Mouse (Mus musculus) midbrain, embryonic 16.5 days (tissue): ENCODE measurements around the gene Lamb2. TPM values are rescaled to one million over a fixed set of nuclear protein-coding genes. Genes with fewer than 3 reads are reported as not detected.

Experiments
- ATAC-seq: fragments of 200-750 bp; cut with Nextera tagmentation; 2 replicates; pipeline ENCODE4 v1.8.0; 2017; ENCODE audit warnings: moderate TSS enrichment
- H3K27ac ChIP-seq: fragments of 300-500 bp; sonication (generic); 2 replicates; pipeline ENCODE4 v1.5.1; 2014; ENCODE audit warnings: mild to moderate bottlenecking, low read length, mixed read lengths
- H3K27me3 ChIP-seq: fragments of 300-500 bp; sonication (generic); 2 replicates; pipeline ENCODE4 v1.6.1; 2014; ENCODE audit warnings: low read depth, low read length, mixed read lengths; ENCODE audit not compliant: control insufficient read depth, insufficient read depth
- H3K36me3 ChIP-seq: fragments of 300-500 bp; sonication (generic); 2 replicates; pipeline ENCODE4 v1.6.1; 2014; ENCODE audit warnings: mild to moderate bottlenecking, low read length, moderate library complexity, mixed read lengths; ENCODE audit not compliant: control insufficient read depth, insufficient read depth
- H3K4me1 ChIP-seq: fragments of 300-500 bp; sonication (generic); 2 replicates; pipeline ENCODE4 v1.6.1; 2014; ENCODE audit warnings: mild to moderate bottlenecking, low read length, mixed read lengths; ENCODE audit not compliant: control insufficient read depth, insufficient read depth
- H3K4me2 ChIP-seq: fragments of 300-500 bp; sonication (generic); 2 replicates; pipeline ENCODE4 v1.6.1; 2014; ENCODE audit warnings: mild to moderate bottlenecking, low read length, mixed read lengths
- H3K4me3 ChIP-seq: fragments of 300-500 bp; sonication (generic); 2 replicates; pipeline ENCODE4 v1.5.1; 2014; ENCODE audit warnings: low read depth, mild to moderate bottlenecking, low read length, moderate library complexity, mixed read lengths
- H3K9ac ChIP-seq: fragments of 300-500 bp; sonication (generic); 2 replicates; pipeline ENCODE4 v1.6.1; 2014; ENCODE audit warnings: low read depth, low read length, mixed read lengths
- H3K9me3 ChIP-seq: fragments of 300-500 bp; sonication (generic); replicated peaks from 2 replicates; pipeline ENCODE4 v1.6.1; 2014; ENCODE audit warnings: mild to moderate bottlenecking, low read length, mixed read lengths; ENCODE audit not compliant: control insufficient read depth, poor library complexity, severe bottlenecking
- WGBS: fragments of 180-500 bp; shearing (Covaris S2); extraction: QIAGEN DNeasy Blood & Tissue Kit; methylation state at CpG from one replicate; pipeline ENCODE4 v1.1.7; 2014; 5-methylcytosine and 5-hydroxymethylcytosine counted together
- polyA plus RNA-seq: library from polyadenylated mRNA; unstranded; fragments of >200 nt; fragmentation: Nextera tagmentation; extraction: Ambion mirVana; gene quantifications from 2 replicates; pipeline ENCODE4 v1.2.1, GENCODE M21; 2015

Gene Lamb2
- polyA plus RNA-seq, 1 experiment from 2014 or later = 19.3 TPM

DNA sequence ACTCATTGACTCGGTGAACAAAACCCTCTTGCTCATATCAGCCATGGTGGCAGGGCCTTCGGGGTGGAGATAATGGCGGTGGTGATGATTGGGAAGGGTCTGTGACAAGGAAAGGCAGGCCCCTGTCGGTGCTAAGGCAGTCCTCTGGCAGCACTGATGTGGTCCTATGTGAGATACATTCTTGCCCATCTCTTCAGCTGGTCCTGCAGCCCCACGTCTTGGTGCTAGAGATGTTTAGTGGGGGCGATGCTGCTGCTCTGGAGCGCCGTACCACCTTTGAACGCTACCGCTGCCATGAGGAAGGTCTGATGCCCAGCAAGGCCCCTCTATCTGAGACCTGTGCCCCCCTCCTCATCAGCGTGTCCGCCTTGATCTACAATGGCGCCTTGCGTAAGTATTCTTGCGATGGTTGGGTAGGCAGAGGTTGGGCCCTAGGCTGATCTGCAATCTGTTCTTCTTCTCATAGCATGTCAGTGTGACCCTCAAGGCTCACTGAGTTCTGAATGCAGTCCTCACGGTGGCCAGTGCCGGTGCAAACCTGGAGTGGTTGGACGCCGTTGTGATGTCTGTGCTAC lies 5.9 kb downstream of the Lamb2 start:
- H3K36me3 ChIP-seq = no peaks in the 10 kb centered on the region
- no peaks in the 10 kb centered on the region for H3K9me3 ChIP-seq
- no peak for ATAC-seq
- H3K27ac ChIP-seq = no peak overlapping the region
- peaks cover 7% of the 10 kb centered on the region for H3K4me1 ChIP-seq
- 96% methylated on average over 19 of the region's 19 CpGs for WGBS
- H3K4me2 ChIP-seq = no peak overlapping the region
- H3K27me3 ChIP-seq = no peaks in the 10 kb centered on the region
- no peak overlapping the region for H3K4me3 ChIP-seq
- no peak overlapping the region for H3K9ac ChIP-seq

GRCm38 (mm10) chr9:108486973-108487530 lies 7.5 kb downstream of the Lamb2 start:
- no peak overlapping the region for H3K9ac ChIP-seq
- H3K4me1 ChIP-seq = peaks cover 16% of the 10 kb centered on the region
- WGBS = 96% methylated on average over 8 of the region's 8 CpGs
- no peaks in the 10 kb centered on the region for H3K27me3 ChIP-seq
- H3K4me2 ChIP-seq = no peak overlapping the region
- H3K36me3 ChIP-seq = no peaks in the 10 kb centered on the region
- no peak overlapping the region for H3K4me3 ChIP-seq
- ATAC-seq = no peak
- H3K9me3 ChIP-seq = no peaks in the 10 kb centered on the region
- H3K27ac ChIP-seq = no peak overlapping the region

DNA sequence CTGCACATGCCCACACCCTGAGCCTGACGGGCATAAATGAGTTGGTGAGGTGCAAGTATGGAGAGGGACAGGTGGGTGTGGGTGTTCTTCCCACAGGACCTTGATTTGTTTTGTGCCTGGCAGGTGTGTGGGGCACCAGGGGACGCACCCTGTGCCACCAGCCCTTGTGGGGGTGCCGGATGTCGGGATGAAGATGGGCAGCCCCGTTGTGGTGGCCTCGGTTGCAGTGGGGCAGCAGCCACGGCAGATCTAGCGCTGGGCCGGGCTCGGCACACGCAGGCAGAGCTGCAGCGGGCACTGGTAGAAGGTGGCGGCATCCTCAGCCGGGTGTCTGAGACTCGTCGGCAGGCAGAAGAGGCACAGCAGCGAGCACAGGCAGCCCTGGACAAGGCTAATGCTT lies 8.9 kb downstream of the Lamb2 start:
- no peak overlapping the region for H3K4me2 ChIP-seq
- no peak overlapping the region for H3K9ac ChIP-seq
- ATAC-seq = no peak
- H3K9me3 ChIP-seq = no peaks in the 10 kb centered on the region
- no peaks in the 10 kb centered on the region for H3K27me3 ChIP-seq
- peaks cover 18% of the 10 kb centered on the region for H3K4me1 ChIP-seq
- H3K27ac ChIP-seq = no peak overlapping the region
- no peak overlapping the region for H3K4me3 ChIP-seq
- WGBS = 93% methylated on average over 17 of the region's 17 CpGs
- peaks cover 5% of the 10 kb centered on the region for H3K36me3 ChIP-seq

- 97% methylated on average over 20 of the region's 20 CpGs for WGBS
- no peak for ATAC-seq
- Histone ChIP-seq H3K27ac (no peak overlapping the region), H3K4me1 (peaks cover 18% of the 10 kb centered on the region), H3K4me3 (no peak overlapping the region), H3K4me2 (no peak overlapping the region), H3K36me3 (peaks cover 13% of the 10 kb centered on the region), H3K27me3 (no peaks in the 10 kb centered on the region), H3K9ac (no peak overlapping the region; the same call in 1 of the 2 replicates), H3K9me3 (no peaks in the 10 kb centered on the region)
These were observed 9.7 kb downstream of the Lamb2 start for GRCm38 (mm10) chr9:108489215-108489614.

DNA sequence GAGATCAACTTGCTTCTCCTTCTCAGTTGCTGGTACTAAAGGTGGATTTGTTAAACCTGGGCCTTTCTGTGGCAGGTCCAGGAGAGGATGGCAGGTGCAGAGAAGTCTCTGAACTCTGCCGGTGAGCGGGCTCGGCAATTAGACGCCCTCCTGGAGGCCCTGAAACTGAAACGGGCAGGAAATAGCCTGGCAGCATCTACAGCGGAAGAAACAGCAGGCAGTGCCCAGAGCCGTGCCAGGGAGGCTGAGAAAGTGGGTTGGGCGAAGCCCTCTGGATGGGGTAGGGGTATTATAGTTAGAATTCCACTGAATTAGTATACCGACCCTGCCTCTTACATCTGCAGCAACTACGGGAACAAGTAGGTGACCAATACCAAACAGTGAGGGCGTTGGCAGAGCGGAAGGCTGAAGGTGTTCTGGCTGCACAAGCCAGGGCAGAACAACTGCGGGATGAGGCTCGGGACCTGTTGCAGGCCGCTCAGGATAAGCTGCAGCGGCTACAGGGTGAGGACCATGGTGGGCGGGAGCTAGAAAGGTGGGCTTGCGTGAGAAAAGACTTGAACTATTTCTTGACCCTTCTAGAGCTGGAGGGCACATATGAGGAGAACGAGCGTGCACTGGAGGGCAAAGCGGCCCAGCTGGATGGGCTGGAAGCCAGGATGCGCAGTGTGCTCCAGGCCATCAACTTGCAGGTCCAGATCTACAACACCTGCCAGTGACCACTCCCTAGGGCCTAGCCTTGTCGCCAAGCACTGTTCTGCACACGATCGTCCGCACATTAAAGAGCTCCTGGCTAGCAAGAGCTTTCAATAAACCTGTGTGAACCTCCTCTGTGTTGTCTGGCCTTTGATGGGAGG lies 10.4 kb downstream of the Lamb2 start:
- Histone ChIP-seq H3K9ac (peak overlapping the region; percentile 94), H3K4me3 (peak overlapping the region; percentile 95), H3K27me3 (no peaks in the 10 kb centered on the region), H3K9me3 (no peaks in the 10 kb centered on the region), H3K4me2 (peak overlapping the region; percentile 92), H3K27ac (peak overlapping the region; percentile 96), H3K36me3 (peaks cover 19% of the 10 kb centered on the region), H3K4me1 (peaks cover 18% of the 10 kb centered on the region)
- 66% methylated on average over 26 of the region's 26 CpGs for WGBS
- ATAC-seq = peak; percentile 12

DNA sequence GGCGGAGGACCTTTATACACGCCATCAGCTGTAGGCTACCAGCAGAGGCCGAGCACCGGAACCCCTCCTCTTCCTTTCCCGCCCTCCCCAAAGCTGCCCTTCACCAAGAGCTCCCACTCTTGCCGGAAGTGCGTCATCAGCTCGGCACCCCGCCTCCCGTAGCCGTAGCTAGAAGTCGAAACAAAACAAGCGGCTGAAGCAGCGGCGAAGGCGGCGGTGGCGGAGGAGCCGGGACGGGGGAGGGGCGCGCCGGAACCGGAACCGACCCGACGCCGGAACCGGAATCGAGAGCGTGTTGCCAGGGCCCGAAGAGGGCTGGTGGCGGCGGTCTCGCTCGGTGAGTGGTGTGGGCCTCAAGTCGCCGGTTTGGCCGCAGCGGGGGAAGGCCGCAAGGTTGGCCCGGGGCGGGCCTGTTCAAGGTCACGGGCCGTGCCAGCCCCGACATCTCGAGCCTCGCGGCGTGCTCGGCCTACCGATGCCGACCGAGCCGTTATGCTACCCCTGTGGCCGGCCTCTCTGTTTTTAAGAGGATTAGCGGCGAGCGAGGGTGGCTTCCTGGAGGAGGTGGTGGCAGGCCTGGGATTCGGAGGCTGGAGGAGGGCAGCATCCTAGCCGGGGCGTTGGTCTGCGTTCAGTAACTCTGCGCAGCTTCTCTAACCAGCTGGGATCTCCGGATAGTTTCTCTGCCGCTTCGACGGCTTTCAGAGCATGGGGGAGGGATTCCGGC lies 11.2 kb downstream of the Lamb2 start, which contains the start of gene Usp19:
TSS of gene Usp19 (plus strand) at position 44 of the 727 bp plus-strand sequence.
- H3K9me3 ChIP-seq = no peaks in the 10 kb centered on the region
- H3K36me3 ChIP-seq = peaks cover 25% of the 10 kb centered on the region
- H3K9ac ChIP-seq = peak within 1 kb of the TSS; percentile 94
- H3K27me3 ChIP-seq = no peaks in the 10 kb centered on the region
- peak within 1 kb of the TSS; percentile 95 for H3K4me3 ChIP-seq
- peak; percentile 95 for ATAC-seq
- peak within 1 kb of the TSS; percentile 92 for H3K4me2 ChIP-seq
- WGBS = under 1% methylated on average over 69 of the region's 69 CpGs
- peaks cover 18% of the 10 kb centered on the region for H3K4me1 ChIP-seq
- H3K27ac ChIP-seq = peak within 1 kb of the TSS; percentile 96

DNA sequence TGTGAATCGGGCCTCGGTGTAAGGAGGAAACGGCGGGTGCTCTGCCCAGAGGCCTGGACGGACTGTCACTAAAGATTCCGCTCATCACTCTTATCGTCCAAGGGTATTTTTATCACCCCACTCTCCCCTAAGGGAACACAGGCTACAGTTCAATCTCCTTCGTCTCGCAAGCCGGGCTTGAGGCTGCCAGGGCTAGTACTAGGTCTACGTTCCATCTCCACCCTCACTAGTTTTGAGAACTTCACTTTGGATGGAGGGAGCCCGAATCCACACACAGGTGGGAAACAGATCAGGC lies 11.7 kb downstream of the Lamb2 start:
- H3K4me1 ChIP-seq = peaks cover 18% of the 10 kb centered on the region
- H3K27ac ChIP-seq = peak overlapping the region; percentile 96
- no peaks in the 10 kb centered on the region for H3K9me3 ChIP-seq
- H3K4me3 ChIP-seq = peak overlapping the region; percentile 95
- H3K9ac ChIP-seq = peak overlapping the region; percentile 94
- peaks cover 30% of the 10 kb centered on the region for H3K36me3 ChIP-seq
- no peaks in the 10 kb centered on the region for H3K27me3 ChIP-seq
- peak overlapping the region; percentile 92 for H3K4me2 ChIP-seq
- ATAC-seq = 0 out of 2 replicates have a peak, but pooled peaks have one; percentile 0
- WGBS = 9% methylated on average over 12 of the region's 12 CpGs

- H3K36me3 ChIP-seq = peaks cover 40% of the 10 kb centered on the region
- H3K4me1 ChIP-seq = peaks cover 18% of the 10 kb centered on the region
- peak overlapping the region; percentile 92 for H3K4me2 ChIP-seq
- no peak for ATAC-seq
- H3K9me3 ChIP-seq = no peaks in the 10 kb centered on the region
- no peaks in the 10 kb centered on the region for H3K27me3 ChIP-seq
- H3K27ac ChIP-seq = no peak overlapping the region
- no peak overlapping the region; the same call in 1 of the 2 replicates for H3K4me3 ChIP-seq
- H3K9ac ChIP-seq = peak overlapping the region; percentile 28; the same call in 1 of the 2 replicates
- 86% methylated on average over 16 of the region's 16 CpGs for WGBS
These were observed 12.7 kb downstream of the Lamb2 start for GRCm38 (mm10) chr9:108492043-108492750.
